Mouse (Mus musculus): ENCODE results near the gene B9d2. TPM values are rescaled to one million over a fixed set of nuclear protein-coding genes. Genes with fewer than 3 reads are reported as not detected.
A peak's percentile ranks its signal among the peaks of the same experiment; 100 is the strongest.
"Not testable (repeated sequence)": the region's sequence is repeated elsewhere in the genome, so short reads cannot be mapped to it uniquely, and the experiment has no call there.

B9d2 gene
- polyA plus RNA-seq, 1 experiment from 2014 or later, result 37.2 TPM

- Histone ChIP-seq H3K27me3 (ENCODE audit: control insufficient read depth, insufficient read depth, low read length) (no peaks in the 10 kb centered on the region), H3K4me3 (ENCODE audit: low read depth, low read length) (no peak overlapping the region), H3K36me3 (ENCODE audit: control insufficient read depth, insufficient read depth, low read length) (peaks cover 17% of the 10 kb centered on the region), H3K9ac (ENCODE audit: low read length) (no peak overlapping the region), H3K9me3 (ENCODE audit: control insufficient read depth, low read length) (no peaks in the 10 kb centered on the region), H3K4me2 (ENCODE audit: low read depth) (no peak overlapping the region), H3K27ac (ENCODE audit: low read depth, low read length) (no peak overlapping the region), H3K4me1 (ENCODE audit: control insufficient read depth, insufficient read depth, low read length) (peaks cover 20% of the 10 kb centered on the region)
- DNase-seq (ENCODE audit: low spot score), result no peak
- ATAC-seq (ENCODE audit: insufficient read depth, low FRiP score, low TSS enrichment), result no peak
- 91% methylated on average over 9 of the region's 9 CpGs for WGBS
These were observed 32.2 kb downstream of the B9d2 start for GRCm38 (mm10) chr7:25712801-25713200.

GRCm38 (mm10) chr7:25714581-25714980, 34.0 kb downstream of the B9d2 start:
- no peak overlapping the region for H3K4me3 ChIP-seq (ENCODE audit: low read depth, low read length)
- no peaks in the 10 kb centered on the region for H3K9me3 ChIP-seq (ENCODE audit: control insufficient read depth, low read length)
- H3K4me2 ChIP-seq (ENCODE audit: low read depth), result no peak overlapping the region
- H3K9ac ChIP-seq (ENCODE audit: low read length), result no peak overlapping the region
- no peak for DNase-seq (ENCODE audit: low spot score)
- ATAC-seq (ENCODE audit: insufficient read depth, low FRiP score, low TSS enrichment), result no peak
- 86% methylated on average over 7 of the region's 8 CpGs for WGBS
- H3K27ac ChIP-seq (ENCODE audit: low read depth, low read length), result no peak overlapping the region
- H3K36me3 ChIP-seq (ENCODE audit: control insufficient read depth, insufficient read depth, low read length), result peaks cover 17% of the 10 kb centered on the region
- H3K27me3 ChIP-seq (ENCODE audit: control insufficient read depth, insufficient read depth, low read length), result no peaks in the 10 kb centered on the region
- H3K4me1 ChIP-seq (ENCODE audit: control insufficient read depth, insufficient read depth, low read length), result peaks cover 26% of the 10 kb centered on the region

GRCm38 (mm10) chr7:25715731-25716271, 35.2 kb downstream of the B9d2 start:
- 97% methylated on average over 22 of the region's 22 CpGs for WGBS
- peaks cover 18% of the 10 kb centered on the region for H3K4me1 ChIP-seq (ENCODE audit: control insufficient read depth, insufficient read depth, low read length)
- no peak overlapping the region for H3K9ac ChIP-seq (ENCODE audit: low read length)
- no peak overlapping the region for H3K4me2 ChIP-seq (ENCODE audit: low read depth)
- H3K9me3 ChIP-seq (ENCODE audit: control insufficient read depth, low read length), result no peaks in the 10 kb centered on the region
- DNase-seq (ENCODE audit: low spot score) (no peak), ATAC-seq (ENCODE audit: insufficient read depth, low FRiP score, low TSS enrichment) (no peak)
- no peak overlapping the region for H3K4me3 ChIP-seq (ENCODE audit: low read depth, low read length)
- no peak overlapping the region for H3K27ac ChIP-seq (ENCODE audit: low read depth, low read length)
- H3K27me3 ChIP-seq (ENCODE audit: control insufficient read depth, insufficient read depth, low read length), result no peaks in the 10 kb centered on the region
- H3K36me3 ChIP-seq (ENCODE audit: control insufficient read depth, insufficient read depth, low read length), result peaks cover 20% of the 10 kb centered on the region

GRCm38 (mm10) chr7:25717478-25717877, 36.9 kb downstream of the B9d2 start:
- H3K9me3 ChIP-seq (ENCODE audit: control insufficient read depth, low read length), result no peaks in the 10 kb centered on the region
- no peaks in the 10 kb centered on the region for H3K27me3 ChIP-seq (ENCODE audit: control insufficient read depth, insufficient read depth, low read length)
- DNase-seq (ENCODE audit: low spot score) (no peak), ATAC-seq (ENCODE audit: insufficient read depth, low FRiP score, low TSS enrichment) (no peak)
- peaks cover 6% of the 10 kb centered on the region; the same call in 1 of the 2 replicates for H3K4me1 ChIP-seq (ENCODE audit: control insufficient read depth, insufficient read depth, low read length)
- no peak overlapping the region; the same call in 1 of the 2 replicates for H3K4me2 ChIP-seq (ENCODE audit: low read depth)
- H3K27ac ChIP-seq (ENCODE audit: low read depth, low read length), result no peak overlapping the region
- peaks cover 27% of the 10 kb centered on the region for H3K36me3 ChIP-seq (ENCODE audit: control insufficient read depth, insufficient read depth, low read length)
- 93% methylated on average over 3 of the region's 3 CpGs for WGBS
- no peak overlapping the region for H3K9ac ChIP-seq (ENCODE audit: low read length)
- no peak overlapping the region for H3K4me3 ChIP-seq (ENCODE audit: low read depth, low read length)

GRCm38 (mm10) chr7:25718788-25719417, 38.3 kb downstream of the B9d2 start, which contains the start of gene Ccdc97:
Gene Ccdc97, minus strand, starts transcription at chr7:25719088.
- H3K36me3 ChIP-seq (ENCODE audit: control insufficient read depth, insufficient read depth, low read length), result peaks cover 33% of the 10 kb centered on the region
- no peaks in the 10 kb centered on the region for H3K27me3 ChIP-seq (ENCODE audit: control insufficient read depth, insufficient read depth, low read length)
- peak; percentile 92 for DNase-seq (ENCODE audit: low spot score)
- H3K9ac ChIP-seq (ENCODE audit: low read length), result peak within 1 kb of the TSS; percentile 69
- peak within 1 kb of the TSS; percentile 90 for H3K4me2 ChIP-seq (ENCODE audit: low read depth)
- H3K4me3 ChIP-seq (ENCODE audit: low read depth, low read length), result peak within 1 kb of the TSS; percentile 72
- ATAC-seq (ENCODE audit: insufficient read depth, low FRiP score, low TSS enrichment), result peak; percentile 82
- H3K27ac ChIP-seq (ENCODE audit: low read depth, low read length), result no peak within 1 kb of the TSS
- 5% methylated on average over 32 of the region's 32 CpGs for WGBS
- H3K9me3 ChIP-seq (ENCODE audit: control insufficient read depth, low read length), result no peaks in the 10 kb centered on the region
- H3K4me1 ChIP-seq (ENCODE audit: control insufficient read depth, insufficient read depth, low read length), result peaks cover 6% of the 10 kb centered on the region; the same call in 1 of the 2 replicates

GRCm38 (mm10) chr7:25719761-25720610, 39.4 kb downstream of the B9d2 start:
- no peaks in the 10 kb centered on the region for H3K9me3 ChIP-seq (ENCODE audit: control insufficient read depth, low read length)
- no peak overlapping the region for H3K4me2 ChIP-seq (ENCODE audit: low read depth)
- DNase-seq (ENCODE audit: low spot score) (peak; percentile 84), ATAC-seq (ENCODE audit: insufficient read depth, low FRiP score, low TSS enrichment) (peak; percentile 43; the same call in 1 of the 2 replicates)
- no peak overlapping the region for H3K9ac ChIP-seq (ENCODE audit: low read length)
- no peak overlapping the region for H3K27ac ChIP-seq (ENCODE audit: low read depth, low read length)
- peaks cover 41% of the 10 kb centered on the region for H3K36me3 ChIP-seq (ENCODE audit: control insufficient read depth, insufficient read depth, low read length)
- H3K27me3 ChIP-seq (ENCODE audit: control insufficient read depth, insufficient read depth, low read length), result no peaks in the 10 kb centered on the region
- H3K4me1 ChIP-seq (ENCODE audit: control insufficient read depth, insufficient read depth, low read length), result peaks cover 6% of the 10 kb centered on the region; the same call in 1 of the 2 replicates
- WGBS, result 64% methylated on average over 10 of the region's 10 CpGs
- H3K4me3 ChIP-seq (ENCODE audit: low read depth, low read length), result no peak overlapping the region

- H3K36me3 ChIP-seq (ENCODE audit: control insufficient read depth, insufficient read depth, low read length), result peaks cover 39% of the 10 kb centered on the region
- no peak for ATAC-seq (ENCODE audit: insufficient read depth, low FRiP score, low TSS enrichment)
These were observed 40.2 kb downstream of the B9d2 start for GRCm38 (mm10) chr7:25720760-25721159.

GRCm38 (mm10) chr7:25721776-25722175, 41.2 kb downstream of the B9d2 start:
- not testable (repeated sequence) for H3K9ac ChIP-seq (ENCODE audit: low read length); H3K4me1 ChIP-seq (ENCODE audit: control insufficient read depth, insufficient read depth, low read length); H3K9me3 ChIP-seq (ENCODE audit: control insufficient read depth, low read length); ATAC-seq (ENCODE audit: insufficient read depth, low FRiP score, low TSS enrichment); H3K27me3 ChIP-seq (ENCODE audit: control insufficient read depth, insufficient read depth, low read length); H3K4me3 ChIP-seq (ENCODE audit: low read depth, low read length); H3K4me2 ChIP-seq (ENCODE audit: low read depth); DNase-seq (ENCODE audit: low spot score); H3K27ac ChIP-seq (ENCODE audit: low read depth, low read length)
- peaks cover 42% of the 10 kb centered on the region for H3K36me3 ChIP-seq (ENCODE audit: control insufficient read depth, insufficient read depth, low read length)

More at GRCm38 (mm10) chr7:25720760-25721159, 40.2 kb downstream of the B9d2 start:
- Histone ChIP-seq H3K4me2 (ENCODE audit: low read depth) (no peak overlapping the region), H3K4me3 (ENCODE audit: low read depth, low read length) (no peak overlapping the region), H3K27ac (ENCODE audit: low read depth, low read length) (no peak overlapping the region), H3K27me3 (ENCODE audit: control insufficient read depth, insufficient read depth, low read length) (no peaks in the 10 kb centered on the region), H3K4me1 (ENCODE audit: control insufficient read depth, insufficient read depth, low read length) (peaks cover 6% of the 10 kb centered on the region; the same call in 1 of the 2 replicates), H3K9ac (ENCODE audit: low read length) (no peak overlapping the region), H3K9me3 (ENCODE audit: control insufficient read depth, low read length) (no peaks in the 10 kb centered on the region)
- 94% methylated on average over 5 of the region's 5 CpGs for WGBS
- DNase-seq (ENCODE audit: low spot score), result no peak
